Mouse (Mus musculus): ENCODE measurements around the gene Fmnl3.
"Not testable (repeated sequence)": the region's sequence is repeated elsewhere in the genome, so short reads cannot be mapped to it uniquely, and the experiment has no call there.

Gene Fmnl3

DNA sequence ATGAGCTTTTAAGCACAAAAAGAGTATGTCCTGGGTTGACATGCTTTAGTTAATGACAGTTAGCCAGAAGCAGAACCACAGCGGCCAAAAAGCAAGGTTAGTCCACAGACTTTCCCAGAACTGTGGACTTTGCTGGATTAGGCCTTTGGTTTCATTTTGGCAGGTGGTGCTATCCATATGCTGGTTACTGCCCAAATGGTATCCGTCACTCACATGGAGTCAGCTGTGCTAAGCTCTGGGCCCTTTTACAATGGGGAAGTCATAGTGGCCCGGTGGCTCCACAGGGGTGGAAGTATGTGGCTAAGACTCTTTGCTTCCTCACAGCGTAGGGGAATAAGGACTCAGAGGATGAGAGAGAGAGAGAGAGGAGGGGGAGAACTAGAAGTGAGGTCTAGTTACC is 17.7 kb upstream of the Fmnl3 start:
- no peak for DNase-seq (ENCODE audit: low spot score)

GRCm38 (mm10) chr15:99386796-99387195 is 16.5 kb upstream of the Fmnl3 start:
- no peak for DNase-seq (ENCODE audit: low spot score)

DNA sequence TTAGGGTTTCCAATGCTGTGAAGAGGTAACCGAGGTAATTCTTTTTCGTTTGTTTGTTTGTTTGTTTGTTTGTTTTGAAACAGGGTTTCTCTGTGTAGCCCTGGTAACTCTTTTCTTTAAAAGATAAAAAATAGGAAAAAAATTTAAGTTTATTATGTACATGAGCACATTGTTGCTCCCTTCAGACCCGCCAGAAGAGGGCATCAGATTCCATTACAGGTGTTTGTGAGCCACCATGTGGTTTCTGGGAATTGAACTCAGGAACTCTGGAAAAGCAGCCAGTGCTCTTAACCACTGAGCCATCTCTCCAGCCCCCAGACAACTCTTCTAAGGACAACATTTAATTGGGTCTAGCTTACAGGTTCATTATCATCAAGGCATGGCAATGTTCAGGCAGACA is 15.8 kb upstream of the Fmnl3 start:
- not testable (repeated sequence) for DNase-seq (ENCODE audit: low spot score)

DNA sequence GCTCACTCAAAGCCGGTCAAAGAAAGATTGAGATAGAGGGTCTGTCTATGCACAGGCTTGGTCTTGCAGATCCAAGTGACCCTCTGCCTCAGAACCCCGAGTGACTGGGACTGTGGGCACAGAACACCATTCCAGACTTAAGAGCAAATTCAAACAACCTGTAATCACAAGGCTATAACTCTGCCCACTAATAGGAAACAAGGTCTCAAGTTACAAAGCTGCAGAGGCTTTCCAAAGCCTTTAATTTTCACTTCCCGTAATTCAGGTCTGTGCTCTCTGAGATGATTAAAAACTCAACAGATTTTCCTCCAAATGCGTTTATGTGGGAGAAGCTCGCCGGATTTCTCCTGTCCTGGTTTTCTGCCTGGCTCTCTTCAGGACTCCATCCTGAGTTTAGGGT is 13.8 kb upstream of the Fmnl3 start:
- DNase-seq (ENCODE audit: low spot score): no peak

GRCm38 (mm10) chr15:99382893-99383292 is 12.6 kb upstream of the Fmnl3 start:
- no peak for DNase-seq (ENCODE audit: low spot score)

- no peak for DNase-seq (ENCODE audit: low spot score)
These were observed 6.0 kb upstream of the Fmnl3 start for GRCm38 (mm10) chr15:99376240-99376639.

DNA sequence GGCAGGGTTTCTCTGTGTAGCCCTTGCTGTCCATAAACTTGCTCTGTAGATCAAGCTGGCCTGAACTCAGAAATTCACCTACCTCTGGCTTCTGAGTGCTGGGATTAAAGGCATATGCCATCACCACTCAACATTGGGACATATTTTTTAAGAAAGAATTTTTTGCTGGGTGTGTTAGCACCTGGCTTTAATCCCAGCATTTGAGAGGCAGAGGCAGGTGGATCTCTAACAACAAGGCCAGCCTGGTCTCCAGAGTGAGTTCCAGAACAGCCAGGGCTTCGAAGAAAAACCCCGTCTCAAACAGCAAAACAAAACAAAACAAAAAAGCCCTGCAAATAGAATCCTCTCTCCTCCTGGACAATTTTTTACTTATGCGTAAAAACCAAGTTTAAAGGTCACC is 5.3 kb upstream of the Fmnl3 start:
- no peak for DNase-seq (ENCODE audit: low spot score)

DNA sequence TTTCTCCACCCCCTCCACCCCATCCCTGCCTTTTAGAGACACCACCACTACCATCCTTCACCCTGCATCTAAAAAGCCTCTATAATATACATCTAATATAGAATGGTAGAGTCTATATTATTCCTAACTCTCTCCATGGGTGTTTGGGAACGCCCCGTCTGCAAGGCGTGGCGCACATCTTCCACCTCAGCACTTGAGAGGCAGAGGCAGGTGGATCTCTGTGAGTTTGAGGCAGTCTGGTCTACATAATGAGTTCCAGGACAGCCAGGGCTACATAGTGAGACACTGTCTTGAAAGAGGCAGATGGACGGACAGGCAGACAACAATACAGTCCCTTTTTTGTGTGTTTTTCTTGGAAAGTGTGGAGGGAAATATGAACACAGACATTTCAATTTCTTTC is 4.8 kb upstream of the Fmnl3 start:
- DNase-seq (ENCODE audit: low spot score): no peak

DNA sequence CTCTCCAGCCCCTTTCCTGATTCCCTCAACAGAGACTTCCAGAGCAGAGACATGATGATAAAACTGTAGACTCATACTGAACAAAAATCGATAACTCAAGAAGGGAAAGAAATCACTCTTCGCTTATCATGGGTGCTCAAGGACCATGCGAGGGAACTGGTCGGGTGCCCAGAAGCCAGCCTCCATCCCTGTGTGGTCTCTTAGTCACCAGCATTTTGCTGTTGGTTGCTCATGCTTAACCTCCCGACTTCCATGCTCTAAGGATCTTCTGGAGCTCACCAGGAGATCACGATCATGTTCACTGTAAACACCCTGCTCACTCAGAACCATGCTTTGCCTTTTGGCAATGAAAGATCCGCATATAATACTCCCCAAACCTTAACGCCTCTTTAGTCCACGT is 2.5 kb upstream of the Fmnl3 start:
- DNase-seq (ENCODE audit: low spot score): peak; percentile 40

- no peak for DNase-seq (ENCODE audit: low spot score)
These were observed 1.5 kb upstream of the Fmnl3 start for GRCm38 (mm10) chr15:99371526-99372340.

- DNase-seq (ENCODE audit: low spot score): peak; percentile 10
These were observed 701 bp downstream of the Fmnl3 start for GRCm38 (mm10) chr15:99369391-99370171.

- no peak for DNase-seq (ENCODE audit: low spot score)
These were observed 1.6 kb downstream of the Fmnl3 start for GRCm38 (mm10) chr15:99368583-99369266.

- DNase-seq (ENCODE audit: low spot score): no peak
These were observed 5.4 kb downstream of the Fmnl3 start for GRCm38 (mm10) chr15:99364921-99365320.

- DNase-seq (ENCODE audit: low spot score): no peak
These were observed 6.2 kb downstream of the Fmnl3 start for GRCm38 (mm10) chr15:99364022-99364530.

GRCm38 (mm10) chr15:99358952-99359351 is 11.3 kb downstream of the Fmnl3 start:
- no peak for DNase-seq (ENCODE audit: low spot score)

GRCm38 (mm10) chr15:99356462-99356861 is 13.8 kb downstream of the Fmnl3 start:
- DNase-seq (ENCODE audit: low spot score): no peak

GRCm38 (mm10) chr15:99355660-99356059 is 14.6 kb downstream of the Fmnl3 start:
- DNase-seq (ENCODE audit: low spot score): no peak

GRCm38 (mm10) chr15:99352306-99352705 is 18.0 kb downstream of the Fmnl3 start:
- no peak for DNase-seq (ENCODE audit: low spot score)

- DNase-seq (ENCODE audit: low spot score): no peak
These were observed 18.7 kb downstream of the Fmnl3 start for GRCm38 (mm10) chr15:99351610-99352009.

GRCm38 (mm10) chr15:99344961-99345360 is 25.3 kb downstream of the Fmnl3 start:
- DNase-seq (ENCODE audit: low spot score): no peak

- DNase-seq (ENCODE audit: low spot score): no peak
These were observed 26.0 kb downstream of the Fmnl3 start for GRCm38 (mm10) chr15:99344148-99344870.
